Mouse (Mus musculus) embryonic fibroblast, embryonic 13.5 days (primary cell): ENCODE results near the gene Usp28. TPM values are rescaled to one million over a fixed set of nuclear protein-coding genes. Genes with fewer than 3 reads are reported as not detected.

Experiments used
- H3K27ac ChIP-seq: 2 replicates; pipeline ENCODE4 v1.5.1; 2012; ENCODE audit warnings: low read length, control low read depth, inconsistent platforms; ENCODE audit not compliant: insufficient read depth
- H3K4me1 ChIP-seq: 2 replicates; pipeline ENCODE4 v1.6.1; 2011; ENCODE audit warnings: low read length; ENCODE audit not compliant: control insufficient read depth, insufficient read depth
- H3K4me3 ChIP-seq: 2 replicates; pipeline ENCODE4 v1.5.1; 2011; ENCODE audit warnings: mild to moderate bottlenecking, control low read depth, low read length; ENCODE audit not compliant: insufficient read depth
- CTCF ChIP-seq: IDR thresholded peaks from 2 replicates; pipeline ENCODE4 v1.5.1; 2011; ENCODE audit warnings: mild to moderate bottlenecking, control low read depth, low read length, moderate library complexity, borderline replicate concordance; ENCODE audit not compliant: insufficient read depth
- POLR2A ChIP-seq: IDR thresholded peaks from 2 replicates; pipeline ENCODE4 v1.6.1; 2011; ENCODE audit warnings: low read depth, mild to moderate bottlenecking, control low read depth, low read length, moderate library complexity
- polyA plus RNA-seq: library from polyadenylated mRNA; stranded (reverse); fragments of >200 nt; gene quantifications from 2 replicates; pipeline ENCODE4 v1.2.4, GENCODE M21; 2011; ENCODE audit warnings: low read depth; ENCODE audit not compliant: missing spikeins, insufficient read length

Gene Usp28
- 20.7 and 22.5 TPM in 2 replicates for polyA plus RNA-seq

DNA sequence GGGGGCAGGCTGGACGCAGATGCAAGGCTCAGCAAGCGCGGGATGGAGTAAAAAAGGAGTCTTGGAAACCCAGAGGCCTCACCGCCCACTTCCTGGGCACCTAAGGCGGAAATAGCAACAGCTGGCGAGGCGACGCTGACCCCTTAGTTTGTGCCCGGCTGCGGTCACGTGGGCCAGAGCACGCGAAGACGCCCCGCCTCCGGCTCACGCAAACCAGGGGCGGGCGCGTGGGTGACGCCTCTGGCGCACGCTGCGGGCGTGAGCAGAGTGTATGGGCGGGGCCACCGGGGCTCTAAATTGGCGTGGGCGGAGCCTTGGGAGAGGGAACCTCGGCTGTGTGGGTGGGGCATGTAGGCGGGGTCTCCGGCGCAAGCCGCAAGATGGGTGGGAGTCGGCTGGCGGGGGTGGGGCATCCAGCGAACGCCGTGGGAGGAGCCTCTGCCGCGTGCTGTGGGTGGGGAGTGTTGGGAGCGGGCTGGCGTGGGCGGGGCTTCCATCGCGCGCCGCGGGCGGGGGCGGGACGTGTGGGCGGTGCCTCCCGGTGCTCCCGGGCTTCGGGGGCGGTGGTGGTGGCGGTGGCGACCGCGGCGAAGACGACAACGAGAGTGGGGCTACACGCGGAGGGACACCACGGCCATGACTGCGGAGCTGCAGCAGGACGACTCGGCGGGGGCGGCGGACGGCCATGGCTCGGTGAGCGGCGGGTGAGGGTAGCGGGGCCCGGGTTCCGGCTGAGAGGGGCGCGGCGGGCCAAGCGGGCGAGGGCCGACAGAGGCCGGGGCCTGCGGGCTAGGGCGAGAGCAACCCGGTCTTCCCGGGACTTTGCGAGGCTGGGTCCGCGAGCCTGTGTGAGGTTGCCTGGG is at the start of gene Usp28:
TSS of gene Usp28 (plus strand) at position 531 of the 863 bp plus-strand sequence.
- Histone ChIP-seq H3K27ac (peak within 1 kb of the TSS; percentile 81), H3K4me1 (peaks cover 5% of the 10 kb centered on the region)
- peak; percentile 88 for TF ChIP-seq POLR2A
- no peak for TF ChIP-seq CTCF

DNA sequence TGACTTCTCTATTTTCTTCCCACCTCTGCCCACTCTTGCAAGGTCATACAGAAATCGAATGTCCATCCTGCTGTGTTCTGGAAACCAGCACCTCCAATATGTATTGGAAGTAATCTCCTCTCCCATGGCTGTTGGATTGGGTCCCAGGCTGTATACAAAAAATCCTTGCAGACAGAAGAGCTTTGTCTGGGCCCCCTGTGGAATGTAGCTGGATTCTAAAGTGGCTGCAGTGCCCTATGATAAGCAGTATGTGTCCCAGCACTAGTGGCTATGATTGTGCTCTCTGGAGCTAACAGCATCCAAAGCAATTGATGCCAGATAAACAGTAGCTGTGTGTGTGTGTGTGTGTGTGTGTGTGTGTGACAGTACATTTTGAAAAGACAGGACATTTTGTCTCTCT is 42.8 kb upstream of the Usp28 start:
- Histone ChIP-seq H3K4me3 (no peak overlapping the region), H3K27ac (no peak overlapping the region), H3K4me1 (no peaks in the 10 kb centered on the region)
- no peak for TF ChIP-seq CTCF
- no peak for TF ChIP-seq POLR2A

More for the DNA sequence above, at the start of gene Usp28:
- H3K4me3 ChIP-seq = peak within 1 kb of the TSS; percentile 65

DNA sequence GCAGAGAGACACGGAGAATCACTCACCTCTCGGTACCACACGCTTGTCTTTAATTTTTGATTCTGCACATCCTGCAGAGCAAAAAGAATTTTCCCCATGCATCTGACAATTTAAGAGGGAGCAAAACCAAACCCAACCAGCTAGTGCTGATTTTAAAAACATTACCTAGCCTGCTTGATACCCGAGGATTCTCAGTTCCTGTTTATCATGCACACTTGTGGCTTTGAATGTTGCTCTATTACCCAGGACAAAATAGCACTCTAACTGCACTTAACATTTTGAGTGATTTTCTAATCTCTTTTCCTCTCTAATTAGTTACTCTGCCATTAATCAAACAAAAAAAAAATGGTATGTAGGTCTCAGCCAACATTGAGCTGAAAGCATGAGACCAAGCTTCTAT is 37.6 kb upstream of the Usp28 start:
- no peak overlapping the region for H3K27ac ChIP-seq
- H3K4me1 ChIP-seq = no peaks in the 10 kb centered on the region
- TF ChIP-seq POLR2A (no peak), CTCF (no peak)
- no peak overlapping the region for H3K4me3 ChIP-seq

DNA sequence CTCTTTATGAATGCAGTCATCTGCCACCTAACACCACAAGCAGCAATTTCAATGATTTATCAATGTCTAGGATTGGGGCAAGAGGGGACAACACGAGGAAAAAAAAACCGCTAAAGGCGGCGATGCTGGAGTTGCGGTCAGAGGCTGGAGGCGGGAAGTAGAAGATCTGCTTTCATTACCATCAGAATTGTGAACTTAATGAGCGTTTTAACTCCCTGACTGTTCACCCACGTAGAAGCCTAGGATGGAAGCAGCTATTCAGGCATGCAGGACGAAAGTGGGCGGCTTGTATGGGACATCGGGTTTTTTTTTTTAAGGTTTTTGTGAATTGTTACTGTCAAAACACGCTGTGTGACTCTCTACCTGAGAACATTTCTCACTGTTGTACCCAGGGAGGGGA is 23.9 kb upstream of the Usp28 start:
- TF ChIP-seq CTCF (no peak), POLR2A (no peak)

DNA sequence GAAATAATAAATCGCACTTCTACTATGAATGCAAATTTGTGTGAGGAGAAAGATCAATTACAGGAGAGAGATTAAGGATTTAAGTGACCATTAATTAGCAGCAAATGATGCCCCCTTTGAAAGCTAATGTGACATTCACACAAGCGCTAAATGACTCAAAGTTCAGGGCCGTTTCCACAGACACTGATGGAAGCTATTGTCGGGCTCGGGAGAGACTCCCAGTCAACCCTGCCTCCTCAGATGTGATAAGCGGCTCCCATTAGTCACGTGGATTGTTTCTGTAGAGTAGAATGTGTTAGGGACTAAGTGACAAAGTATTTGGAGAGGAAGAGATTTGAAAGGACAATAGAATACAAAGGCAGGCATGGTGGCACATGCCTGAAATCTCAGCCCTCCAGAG is 23.0 kb upstream of the Usp28 start:
- TF ChIP-seq POLR2A (no peak), CTCF (no peak)
- H3K27ac ChIP-seq = no peak overlapping the region
- H3K4me3 ChIP-seq = no peak overlapping the region

More for the DNA sequence above, 23.9 kb upstream of the Usp28 start:
- Histone ChIP-seq H3K4me1 (no peaks in the 10 kb centered on the region), H3K4me3 (no peak overlapping the region), H3K27ac (no peak overlapping the region)

DNA sequence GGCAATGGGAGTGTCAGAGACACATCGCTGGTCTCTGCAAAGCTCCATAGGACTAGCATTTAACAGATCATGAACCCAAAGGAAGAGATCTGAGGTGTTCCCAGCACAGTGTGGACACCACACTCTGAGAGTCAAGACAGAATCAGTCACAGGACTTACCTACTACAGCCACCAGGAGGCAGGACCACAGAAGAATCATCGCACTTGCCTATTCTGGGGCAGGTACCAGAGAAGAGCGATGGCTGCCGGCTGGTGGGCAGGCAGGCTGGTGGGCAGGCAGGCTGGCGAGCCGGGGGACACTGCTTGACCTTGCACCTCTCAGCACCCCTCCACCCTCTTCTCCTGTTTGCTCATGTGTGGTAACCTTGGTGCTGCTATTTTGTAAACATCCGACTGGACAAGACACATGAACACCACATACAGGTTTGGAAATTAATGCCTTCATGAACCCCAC is 20.6 kb upstream of the Usp28 start, which contains the start of gene Htr3b:
TSS of gene Htr3b (minus strand) at position 404 of the 454 bp plus-strand sequence.
- no peak within 1 kb of the TSS for H3K27ac ChIP-seq
- TF ChIP-seq CTCF (no peak), POLR2A (no peak)
- no peaks in the 10 kb centered on the region for H3K4me1 ChIP-seq
- no peak within 1 kb of the TSS for H3K4me3 ChIP-seq

More for the DNA sequence above, 23.0 kb upstream of the Usp28 start:
- no peaks in the 10 kb centered on the region for H3K4me1 ChIP-seq

DNA sequence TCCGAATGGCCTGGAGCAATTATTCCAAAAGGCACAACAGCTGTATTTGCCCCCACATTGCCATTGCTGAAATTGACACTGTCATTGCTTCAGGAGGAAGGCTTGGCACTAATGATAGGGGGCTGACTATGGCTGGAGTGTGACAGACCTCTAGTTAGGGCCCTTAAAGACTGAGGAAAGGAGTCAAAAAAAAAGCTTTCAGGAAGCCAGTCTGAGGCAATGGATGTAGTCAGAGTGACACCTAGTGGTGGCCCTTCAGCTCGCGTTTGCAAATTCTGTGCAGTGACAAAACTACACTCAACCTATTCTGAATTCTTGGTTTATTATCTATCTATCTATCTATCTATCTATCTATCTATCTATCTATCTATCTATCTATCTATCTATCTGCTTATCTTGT is 12.7 kb upstream of the Usp28 start:
- no peak for TF ChIP-seq POLR2A
- TF ChIP-seq CTCF = peak; percentile 61; the same call in 1 of the 2 replicates
- H3K4me1 ChIP-seq = no peaks in the 10 kb centered on the region

DNA sequence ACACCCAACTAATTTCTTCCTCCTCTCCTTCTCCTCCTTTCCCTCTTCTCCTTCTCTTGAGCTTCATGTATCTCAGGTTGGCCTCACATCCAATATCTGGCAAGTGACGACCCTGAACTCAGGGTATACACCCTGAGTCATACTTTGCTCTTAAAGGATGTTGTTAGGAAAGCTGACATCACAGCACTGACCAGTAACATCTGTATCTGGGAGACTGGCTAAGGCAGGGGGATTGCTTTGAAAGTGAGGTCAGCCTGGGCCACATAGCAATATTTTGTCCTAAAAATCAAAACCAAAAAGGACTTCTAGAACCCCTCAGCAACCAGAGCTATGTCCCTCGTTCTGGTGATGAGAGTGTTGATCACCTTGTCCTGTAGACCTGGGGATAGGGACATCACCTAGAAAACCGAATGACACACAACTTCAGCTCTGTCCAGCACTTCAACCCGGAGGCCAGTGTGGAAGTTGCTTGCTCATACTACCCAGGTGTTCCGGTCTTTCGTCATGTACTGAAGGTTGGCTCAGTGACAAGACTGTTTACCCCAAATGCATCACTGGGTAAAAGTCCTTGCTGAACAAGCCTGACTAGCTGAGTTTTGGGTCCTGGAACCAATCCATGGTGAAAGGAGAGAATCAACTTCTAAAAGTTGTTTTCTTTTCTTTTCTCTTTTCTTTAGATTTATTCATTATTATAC is 8.4 kb upstream of the Usp28 start:
- Histone ChIP-seq H3K27ac (no peak overlapping the region), H3K4me1 (no peaks in the 10 kb centered on the region), H3K4me3 (no peak overlapping the region)
- TF ChIP-seq CTCF = no peak
- TF ChIP-seq POLR2A = no peak

More for the DNA sequence above, 12.7 kb upstream of the Usp28 start:
- Histone ChIP-seq H3K27ac (no peak overlapping the region), H3K4me3 (no peak overlapping the region)

DNA sequence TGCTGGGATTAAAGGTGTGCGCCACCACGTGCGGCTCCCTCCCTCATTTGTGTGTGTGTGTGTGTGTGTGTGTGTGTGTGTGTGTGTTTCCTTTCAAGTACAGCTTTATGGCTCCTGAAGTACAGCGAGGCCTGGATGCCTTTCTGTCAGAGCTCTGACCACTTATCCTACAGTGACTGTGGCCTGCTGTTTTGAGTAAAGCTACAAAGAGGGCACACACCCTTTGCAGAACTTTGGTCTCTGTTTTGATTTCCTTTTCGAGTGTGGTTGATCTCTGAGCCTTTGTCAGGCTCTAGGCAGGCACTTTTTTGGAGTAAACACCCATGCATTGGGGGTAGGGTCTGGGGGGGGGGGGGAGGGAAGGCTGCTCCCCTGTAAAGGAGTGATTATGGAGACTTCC is 4.8 kb upstream of the Usp28 start:
- Histone ChIP-seq H3K27ac (no peak overlapping the region), H3K4me3 (no peak overlapping the region), H3K4me1 (no peaks in the 10 kb centered on the region)
- TF ChIP-seq POLR2A = no peak

DNA sequence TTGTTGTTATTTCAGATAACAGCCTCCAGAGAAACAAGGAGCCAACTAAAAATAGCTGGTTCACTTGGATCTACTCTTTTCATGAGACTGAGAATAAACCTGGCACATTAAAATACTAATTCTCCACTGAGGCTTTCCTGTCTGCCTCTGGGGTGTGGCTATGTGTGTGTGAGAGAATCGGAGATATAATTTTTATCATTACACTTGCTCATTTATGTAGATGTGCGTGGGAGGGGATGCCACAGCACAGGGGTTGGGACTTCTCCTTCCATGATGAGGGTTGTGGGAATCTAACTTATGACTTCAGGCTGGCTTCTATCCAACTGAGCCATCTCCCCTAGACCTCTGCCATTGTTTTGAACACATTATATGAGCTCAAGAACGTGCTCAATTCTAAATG is 4.4 kb upstream of the Usp28 start:
- Histone ChIP-seq H3K4me3 (no peak overlapping the region), H3K27ac (no peak overlapping the region), H3K4me1 (no peaks in the 10 kb centered on the region)
- no peak for TF ChIP-seq POLR2A
- no peak for TF ChIP-seq CTCF
